In the genomic region with DNA sequence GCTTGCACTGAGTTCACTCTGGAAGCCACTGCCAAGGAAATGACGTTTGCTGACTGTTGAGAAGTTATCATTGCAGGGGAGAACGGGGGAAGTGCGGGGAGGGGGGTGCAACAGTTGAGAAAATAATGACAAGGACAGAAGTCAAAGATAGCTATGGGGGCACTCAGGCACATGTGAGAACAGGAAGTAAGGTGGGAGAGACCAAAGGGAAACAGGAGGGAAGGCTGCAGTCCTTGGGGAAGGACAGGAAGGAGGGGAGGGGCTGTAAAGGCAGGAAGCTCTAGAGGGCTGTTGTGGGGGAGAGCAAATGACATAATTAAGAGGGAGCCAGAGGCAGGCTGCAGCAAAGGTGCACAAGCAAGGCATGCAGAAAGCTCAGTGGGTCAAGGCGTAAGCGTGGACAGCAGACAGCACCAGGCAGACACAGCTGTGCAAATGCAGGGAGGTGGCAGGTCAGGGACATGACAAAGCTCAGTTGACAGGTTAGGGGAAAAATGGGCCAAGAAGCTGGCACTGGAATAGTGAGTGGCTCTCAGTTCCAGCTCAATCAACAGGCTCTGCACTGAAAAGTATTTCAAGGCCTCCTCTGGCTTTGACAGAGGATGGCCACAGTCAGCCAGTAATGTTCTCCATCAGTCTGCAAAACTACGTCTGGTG, we compare ENCODE assay signal across 10 mouse cellular contexts.
DNase-seq lines count a peak whose midpoint lies in the region; ATAC-seq and TF ChIP-seq lines count a peak whose summit lies in the region.
"Had no signal": no experiment of that assay in that cellular context is flagged by ENCODE, and none has a peak within 500 bp of the region (broad histone marks: within the 10 kb centered on the region; RNA-seq: fewer than 3 reads in every experiment).

No protein-coding gene starts in this region.

- H3K27me3 ChIP-seq in liver, embryonic 16.5 days (ENCODE audit: control insufficient read depth, insufficient read depth, low read depth, low read length) = no peaks in the 10 kb centered on the region
- no peaks in the 10 kb centered on the region for H3K27me3 ChIP-seq in heart, embryonic 11.5 days (ENCODE audit: control insufficient read depth, insufficient read depth, low read length)
- no peaks in the 10 kb centered on the region; the same call in 1 of the 2 replicates for H3K27me3 ChIP-seq in thymus, adult 2 months (ENCODE audit: control insufficient read depth, insufficient read depth, low read length)

- DNase-seq in liver = no peak
- peak; percentile 52 for DNase-seq in adrenal gland, postnatal 14 days
- peak; percentile 37 for DNase-seq in thymus, adult 2 months
- no peak for DNase-seq in gastrocnemius, postnatal 25 days
- no peak for DNase-seq in ovary, adult 18-20 months (ENCODE audit: low spot score)
- DNase-seq: kidney, adult 9 months; lung, postnatal 4 days had no signal

- no peaks in the 10 kb centered on the region for H3K36me3 ChIP-seq in liver, embryonic 16.5 days (ENCODE audit: control insufficient read depth, insufficient read depth)
- no peaks in the 10 kb centered on the region for H3K36me3 ChIP-seq in heart, embryonic 11.5 days (ENCODE audit: control insufficient read depth, insufficient read depth, low read length)
- no peaks in the 10 kb centered on the region for H3K36me3 ChIP-seq in thymus, adult 2 months (ENCODE audit: control insufficient read depth, insufficient read depth, low read length)
- H3K36me3 ChIP-seq: neural tube, embryonic 12.5 days had no signal

- H3K9me3 ChIP-seq in liver, embryonic 16.5 days (replicated peaks; ENCODE audit: control insufficient read depth, low read length) = no peaks in the 10 kb centered on the region
- no peaks in the 10 kb centered on the region for H3K9me3 ChIP-seq in heart, embryonic 11.5 days (replicated peaks; ENCODE audit: control insufficient read depth, low read length)
- H3K9me3 ChIP-seq: neural tube, embryonic 12.5 days had no signal

- no peak overlapping the region for H3K4me3 ChIP-seq in liver, embryonic 16.5 days (ENCODE audit: low read depth, low read length)
- no peak overlapping the region for H3K4me3 ChIP-seq in heart, embryonic 11.5 days (ENCODE audit: low read depth, low read length)
- peak overlapping the region; percentile 7 for H3K4me3 ChIP-seq in thymus, adult 2 months (ENCODE audit: control insufficient read depth, insufficient read depth, low read length)
- H3K4me3 ChIP-seq: neural tube, embryonic 12.5 days had no signal

- ATAC-seq in liver, embryonic 16.5 days (ENCODE audit: low read depth) = 0 out of 2 replicates have a peak, but pooled peaks have one; percentile 5
- ATAC-seq in heart, embryonic 11.5 days (replicated peaks; ENCODE audit: insufficient number of reproducible peaks, low FRiP score, low TSS enrichment) = peak; percentile 67

- H3K9ac ChIP-seq in liver, embryonic 16.5 days (ENCODE audit: low read depth, low read length) = no peak overlapping the region
- no peak overlapping the region for H3K9ac ChIP-seq in heart, embryonic 11.5 days (ENCODE audit: low read depth, low read length)
- H3K9ac ChIP-seq: neural tube, embryonic 12.5 days had no signal

- 21% methylated on average over 6 of the region's 6 CpGs for WGBS in liver, embryonic 16.5 days (ENCODE audit: insufficient replicate concordance)
- 40% methylated on average over 6 of the region's 6 CpGs for WGBS in heart, embryonic 11.5 days (ENCODE audit: insufficient replicate concordance)
- WGBS in thymus, adult 2 months = 37% methylated on average over 6 of the region's 6 CpGs

- no peak overlapping the region for H3K4me2 ChIP-seq in liver, embryonic 16.5 days (ENCODE audit: low read depth, low read length)
- H3K4me2 ChIP-seq in heart, embryonic 11.5 days = no peak overlapping the region
- H3K4me2 ChIP-seq: neural tube, embryonic 12.5 days had no signal

- no peak for TF ChIP-seq POLR2A in thymus, adult 2 months (IDR thresholded peaks at IDR 0.05; ENCODE audit: control insufficient read depth, extremely low read depth, insufficient read depth, low read length, poor library complexity)

- no peak overlapping the region for H3K27ac ChIP-seq in liver, embryonic 16.5 days (ENCODE audit: low read length)
- H3K27ac ChIP-seq in heart, embryonic 11.5 days (ENCODE audit: low read depth, low read length) = peak overlapping the region; percentile 29; the same call in 1 of the 2 replicates
- peak overlapping the region; percentile 79 for H3K27ac ChIP-seq in thymus, adult 2 months (ENCODE audit: control insufficient read depth, insufficient read depth, low read length)
- H3K27ac ChIP-seq: neural tube, embryonic 12.5 days had no signal

- no peak for TF ChIP-seq CTCF in thymus, adult 2 months (IDR thresholded peaks at IDR 0.05; ENCODE audit: borderline replicate concordance, control insufficient read depth, extremely low read depth, insufficient read depth, low read length, poor library complexity)

- no peaks in the 10 kb centered on the region for H3K4me1 ChIP-seq in liver, embryonic 16.5 days (ENCODE audit: control insufficient read depth, low read depth, low read length)
- peaks cover 5% of the 10 kb centered on the region for H3K4me1 ChIP-seq in heart, embryonic 11.5 days (ENCODE audit: control insufficient read depth, insufficient read depth, low read length)
- peaks cover 19% of the 10 kb centered on the region for H3K4me1 ChIP-seq in thymus, adult 2 months (replicated peaks; ENCODE audit: control insufficient read depth, insufficient read depth, low read length)

Comparison
In these comparisons a context has a peak if more than half of its experiments do, and no peak if none do; other contexts are left out.
1. DNase-seq: peak in adrenal gland, postnatal 14 days (single experiment) and thymus, adult 2 months (single experiment); none in liver (single experiment), gastrocnemius, postnatal 25 days (single experiment) and ovary, adult 18-20 months (single experiment).